Mouse (Mus musculus): ENCODE data around the gene Mcrip1. TPM values are rescaled to one million over a fixed set of nuclear protein-coding genes. Genes with fewer than 3 reads are reported as not detected.

Mcrip1 gene
- polyA plus RNA-seq, 1 experiment from 2014 or later, result 215 TPM

DNA sequence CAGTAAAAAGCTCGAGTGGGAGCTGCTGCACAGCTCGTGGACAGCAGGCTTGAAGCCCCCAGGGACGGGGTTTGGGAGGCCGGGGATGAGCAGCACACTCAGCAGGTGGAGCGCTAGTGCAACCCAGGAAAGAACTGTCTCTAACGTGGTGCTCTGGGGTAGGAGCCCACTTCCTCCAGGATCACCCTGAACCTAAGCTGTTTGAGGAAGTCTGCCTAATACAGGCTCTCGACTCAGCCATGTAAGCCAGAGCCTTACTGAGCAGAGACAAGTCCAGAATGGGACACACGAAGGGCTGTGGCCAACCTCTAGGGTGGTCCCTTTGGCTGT lies 10.6 kb downstream of the Mcrip1 start:
- ATAC-seq (no peak), DNase-seq (ENCODE audit: low spot score) (no peak)
- peaks cover 13% of the 10 kb centered on the region; the same call in 1 of the 2 replicates for H3K36me3 ChIP-seq (ENCODE audit: insufficient read depth, low read length)
- peak overlapping the region; percentile 71 for H3K27ac ChIP-seq (ENCODE audit: low read length)
- WGBS, result 39% methylated on average over 8 of the region's 8 CpGs
- no peak overlapping the region for H3K4me2 ChIP-seq (replicated peaks; ENCODE audit: low read depth, low read length)
- H3K27me3 ChIP-seq (replicated peaks; ENCODE audit: insufficient read depth, low read length), result no peaks in the 10 kb centered on the region
- H3K9ac ChIP-seq (replicated peaks; ENCODE audit: low read depth), result no peak overlapping the region
- TF ChIP-seq EP300 (IDR thresholded peaks at IDR 0.05) (no peak), CTCF (IDR thresholded peaks at IDR 0.05) (no peak)
- no peaks in the 10 kb centered on the region for H3K9me3 ChIP-seq (ENCODE audit: low read length)
- no peak overlapping the region for H3K4me3 ChIP-seq (ENCODE audit: low read depth, low read length)
- H3K4me1 ChIP-seq (ENCODE audit: insufficient read depth, low read depth, low read length), result peaks cover 4% of the 10 kb centered on the region; the same call in 1 of the 2 replicates

GRCm38 (mm10) chr11:120538485-120538884 lies 11.0 kb downstream of the Mcrip1 start:
- Histone ChIP-seq H3K4me3 (ENCODE audit: low read depth, low read length) (no peak overlapping the region), H3K9me3 (ENCODE audit: low read length) (no peaks in the 10 kb centered on the region), H3K4me2 (replicated peaks; ENCODE audit: low read depth, low read length) (no peak overlapping the region), H3K4me1 (ENCODE audit: insufficient read depth, low read depth, low read length) (peaks cover 4% of the 10 kb centered on the region; the same call in 1 of the 2 replicates), H3K9ac (replicated peaks; ENCODE audit: low read depth) (no peak overlapping the region), H3K36me3 (ENCODE audit: insufficient read depth, low read length) (peaks cover 9% of the 10 kb centered on the region; the same call in 1 of the 2 replicates), H3K27ac (ENCODE audit: low read length) (peak overlapping the region; percentile 71), H3K27me3 (replicated peaks; ENCODE audit: insufficient read depth, low read length) (no peaks in the 10 kb centered on the region)
- DNase-seq (ENCODE audit: low spot score), result peak; percentile 69
- ATAC-seq, result 0 out of 2 replicates have a peak, but pooled peaks have one; percentile 2
- 37% methylated on average over 3 of the region's 3 CpGs for WGBS
- TF ChIP-seq EP300 (IDR thresholded peaks at IDR 0.05) (no peak), CTCF (IDR thresholded peaks at IDR 0.05) (no peak)

GRCm38 (mm10) chr11:120535804-120536203 lies 13.7 kb downstream of the Mcrip1 start:
- H3K27ac ChIP-seq (ENCODE audit: low read length), result no peak overlapping the region
- peaks cover 21% of the 10 kb centered on the region for H3K27me3 ChIP-seq (replicated peaks; ENCODE audit: insufficient read depth, low read length)
- H3K4me2 ChIP-seq (replicated peaks; ENCODE audit: low read depth, low read length), result no peak overlapping the region
- no peak for ATAC-seq
- H3K4me3 ChIP-seq (ENCODE audit: low read depth, low read length), result no peak overlapping the region
- H3K4me1 ChIP-seq (ENCODE audit: insufficient read depth, low read depth, low read length), result peaks cover 5% of the 10 kb centered on the region; the same call in 1 of the 2 replicates
- 73% methylated on average over 3 of the region's 3 CpGs for WGBS
- no peaks in the 10 kb centered on the region for H3K36me3 ChIP-seq (ENCODE audit: insufficient read depth, low read length)
- TF ChIP-seq CTCF (IDR thresholded peaks at IDR 0.05) (no peak), EP300 (IDR thresholded peaks at IDR 0.05) (no peak)
- DNase-seq (ENCODE audit: low spot score), result no peak
- no peak overlapping the region for H3K9ac ChIP-seq (replicated peaks; ENCODE audit: low read depth)
- H3K9me3 ChIP-seq (ENCODE audit: low read length), result no peaks in the 10 kb centered on the region

DNA sequence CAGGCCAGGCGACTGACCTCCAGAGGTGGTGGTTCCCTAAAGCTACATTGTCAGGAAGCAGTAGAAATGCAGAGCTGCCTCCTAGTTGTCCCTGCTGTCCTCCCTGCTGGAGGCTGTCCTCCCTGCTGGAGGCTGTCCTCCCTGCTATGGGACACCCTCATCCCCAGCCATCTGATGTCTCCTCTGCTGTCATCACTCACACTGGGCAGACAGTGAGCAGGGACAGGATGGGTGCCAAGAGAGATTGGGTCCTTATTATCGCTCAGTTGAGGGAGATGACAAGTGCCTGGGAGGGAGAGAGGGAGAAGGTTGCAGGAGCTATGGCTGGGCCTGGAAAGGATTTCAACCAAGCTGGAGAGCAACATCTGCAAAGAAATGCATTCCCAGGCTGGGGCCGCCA lies 14.4 kb downstream of the Mcrip1 start:
- H3K4me1 ChIP-seq (ENCODE audit: insufficient read depth, low read depth, low read length), result peaks cover 6% of the 10 kb centered on the region; the same call in 1 of the 2 replicates
- H3K9me3 ChIP-seq (ENCODE audit: low read length), result no peaks in the 10 kb centered on the region
- no peak for DNase-seq (ENCODE audit: low spot score)
- WGBS, result 66% methylated on average over 3 of the region's 3 CpGs
- peaks cover 28% of the 10 kb centered on the region for H3K27me3 ChIP-seq (replicated peaks; ENCODE audit: insufficient read depth, low read length)
- TF ChIP-seq CTCF (IDR thresholded peaks at IDR 0.05), result no peak
- TF ChIP-seq EP300 (IDR thresholded peaks at IDR 0.05), result no peak
- H3K4me3 ChIP-seq (ENCODE audit: low read depth, low read length), result no peak overlapping the region
- H3K36me3 ChIP-seq (ENCODE audit: insufficient read depth, low read length), result no peaks in the 10 kb centered on the region
- ATAC-seq, result no peak
- H3K27ac ChIP-seq (ENCODE audit: low read length), result no peak overlapping the region
- no peak overlapping the region for H3K4me2 ChIP-seq (replicated peaks; ENCODE audit: low read depth, low read length)
- H3K9ac ChIP-seq (replicated peaks; ENCODE audit: low read depth), result no peak overlapping the region

GRCm38 (mm10) chr11:120534093-120534492 lies 15.4 kb downstream of the Mcrip1 start:
- H3K27me3 ChIP-seq (replicated peaks; ENCODE audit: insufficient read depth, low read length), result peaks cover 37% of the 10 kb centered on the region
- H3K9me3 ChIP-seq (ENCODE audit: low read length), result no peaks in the 10 kb centered on the region
- no peak overlapping the region for H3K9ac ChIP-seq (replicated peaks; ENCODE audit: low read depth)
- H3K4me2 ChIP-seq (replicated peaks; ENCODE audit: low read depth, low read length), result no peak overlapping the region
- no peak overlapping the region for H3K27ac ChIP-seq (ENCODE audit: low read length)
- TF ChIP-seq EP300 (IDR thresholded peaks at IDR 0.05), result no peak
- no peak for TF ChIP-seq CTCF (IDR thresholded peaks at IDR 0.05)
- H3K36me3 ChIP-seq (ENCODE audit: insufficient read depth, low read length), result no peaks in the 10 kb centered on the region
- ATAC-seq, result no peak
- no peak for DNase-seq (ENCODE audit: low spot score)
- WGBS, result 76% methylated on average over 8 of the region's 8 CpGs
- H3K4me3 ChIP-seq (ENCODE audit: low read depth, low read length), result no peak overlapping the region
- H3K4me1 ChIP-seq (ENCODE audit: insufficient read depth, low read depth, low read length), result peaks cover 5% of the 10 kb centered on the region; the same call in 1 of the 2 replicates

DNA sequence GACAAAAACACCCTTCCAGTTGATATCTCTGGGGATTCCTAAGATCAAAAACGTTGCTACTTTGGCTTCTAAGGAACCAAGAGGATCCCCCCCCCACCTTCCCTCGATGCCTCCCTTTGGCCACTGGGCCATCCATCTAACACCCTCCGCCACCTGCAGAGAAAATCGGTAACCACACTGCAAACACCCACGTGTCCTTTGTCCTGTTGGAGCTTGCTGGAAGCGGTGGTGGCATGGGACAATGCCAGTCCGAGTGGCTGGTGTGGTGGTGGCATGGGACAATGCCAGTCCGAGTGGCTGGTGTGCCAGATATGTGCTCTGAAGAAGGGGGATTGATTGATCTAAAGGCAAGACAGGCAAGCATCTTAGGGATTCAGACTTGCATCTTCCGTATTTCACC lies 17.9 kb downstream of the Mcrip1 start:
- Histone ChIP-seq H3K4me3 (ENCODE audit: low read depth, low read length) (no peak overlapping the region), H3K9me3 (ENCODE audit: low read length) (no peaks in the 10 kb centered on the region), H3K4me1 (ENCODE audit: insufficient read depth, low read depth, low read length) (peaks cover 5% of the 10 kb centered on the region; the same call in 1 of the 2 replicates), H3K27me3 (replicated peaks; ENCODE audit: insufficient read depth, low read length) (peaks cover 37% of the 10 kb centered on the region), H3K27ac (ENCODE audit: low read length) (no peak overlapping the region), H3K9ac (replicated peaks; ENCODE audit: low read depth) (no peak overlapping the region), H3K4me2 (replicated peaks; ENCODE audit: low read depth, low read length) (no peak overlapping the region), H3K36me3 (ENCODE audit: insufficient read depth, low read length) (no peaks in the 10 kb centered on the region)
- ATAC-seq (no peak), DNase-seq (ENCODE audit: low spot score) (no peak)
- 22% methylated on average over 9 of the region's 9 CpGs for WGBS
- no peak for TF ChIP-seq EP300 (IDR thresholded peaks at IDR 0.05)
- no peak for TF ChIP-seq CTCF (IDR thresholded peaks at IDR 0.05)

All from lung, postnatal 0 days (tissue).